Mouse (Mus musculus) embryo, embryonic 9.5 days (tissue): Measurements from ENCODE around the gene Cdh5.
A peak's percentile ranks its signal among the peaks of the same experiment; 100 is the strongest.

Source experiments
- DNase-seq: peaks from one replicate; pipeline ENCODE4 v3.0.0-alpha.2; 2017; ENCODE audit errors: extremely low spot score

The Cdh5 gene

DNA sequence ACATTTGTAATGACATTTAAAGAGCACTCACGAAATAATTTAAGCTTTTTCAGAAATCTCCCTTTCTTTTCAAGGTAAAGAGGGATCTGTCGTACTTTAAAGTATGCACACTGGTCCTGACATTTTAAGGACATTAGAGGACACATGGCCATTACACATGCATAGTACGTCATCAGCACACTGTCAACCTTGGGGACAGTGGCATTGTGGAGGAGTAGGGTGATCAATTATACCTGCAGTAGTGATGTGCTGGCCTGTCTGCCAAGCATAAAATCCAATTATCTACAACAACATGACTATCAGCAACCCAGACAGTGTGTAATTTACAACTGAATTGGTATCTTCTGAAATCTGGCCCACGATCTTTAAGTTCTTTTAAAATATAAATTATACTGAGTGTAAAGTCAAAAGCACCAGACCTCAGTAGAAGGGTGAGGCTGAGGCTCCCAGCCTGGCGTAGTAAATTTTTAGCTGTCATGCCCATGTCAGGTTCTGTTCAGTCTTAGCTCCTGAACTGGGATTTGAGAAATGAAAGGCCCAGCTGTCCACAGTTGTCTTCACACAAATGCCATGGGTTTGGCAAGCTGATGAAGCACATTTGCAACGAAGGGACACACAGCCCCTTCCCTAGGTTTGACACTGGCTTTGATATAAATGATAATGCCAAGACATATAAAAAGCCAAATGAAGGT lies 89.5 kb downstream of the Cdh5 start:
- DNase-seq = no peak

DNA sequence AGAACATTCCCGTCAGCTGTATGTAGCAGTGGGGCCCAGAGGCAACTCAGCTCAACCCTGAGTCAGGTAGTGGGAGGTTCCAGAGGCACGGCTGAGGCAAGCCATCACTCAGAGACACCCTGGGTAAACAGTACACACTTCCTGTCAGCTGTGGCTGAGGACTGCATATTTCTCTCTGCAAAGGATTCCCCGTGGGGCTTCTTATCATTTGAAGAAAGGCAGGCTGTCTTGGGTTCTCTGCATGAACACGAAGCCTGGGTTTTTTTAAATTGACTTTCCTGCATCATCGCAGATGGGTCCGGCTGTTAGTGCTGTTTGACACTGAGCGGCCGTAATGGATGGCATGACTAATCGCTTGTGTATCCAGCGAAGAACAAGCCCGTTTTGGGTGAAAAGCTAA lies 90.1 kb downstream of the Cdh5 start:
- DNase-seq = peak; percentile 28
